Mouse (Mus musculus): ENCODE data around the gene Gm2956. TPM values are rescaled to one million over a fixed set of nuclear protein-coding genes. Genes with fewer than 3 reads are reported as not detected.
"Not testable (repeated sequence)": the region's sequence is repeated elsewhere in the genome, so short reads cannot be mapped to it uniquely, and the experiment has no call there.

The Gm2956 gene
- total RNA-seq (2021) = not detected
- long read RNA-seq, experiment 1, partial matches to known transcripts = 0 of 1 reads
- long read RNA-seq, experiment 1, other reads (novel, unspliced or antisense) = 1 of 1 reads
- long read RNA-seq, experiment 2 = 0 reads

DNA sequence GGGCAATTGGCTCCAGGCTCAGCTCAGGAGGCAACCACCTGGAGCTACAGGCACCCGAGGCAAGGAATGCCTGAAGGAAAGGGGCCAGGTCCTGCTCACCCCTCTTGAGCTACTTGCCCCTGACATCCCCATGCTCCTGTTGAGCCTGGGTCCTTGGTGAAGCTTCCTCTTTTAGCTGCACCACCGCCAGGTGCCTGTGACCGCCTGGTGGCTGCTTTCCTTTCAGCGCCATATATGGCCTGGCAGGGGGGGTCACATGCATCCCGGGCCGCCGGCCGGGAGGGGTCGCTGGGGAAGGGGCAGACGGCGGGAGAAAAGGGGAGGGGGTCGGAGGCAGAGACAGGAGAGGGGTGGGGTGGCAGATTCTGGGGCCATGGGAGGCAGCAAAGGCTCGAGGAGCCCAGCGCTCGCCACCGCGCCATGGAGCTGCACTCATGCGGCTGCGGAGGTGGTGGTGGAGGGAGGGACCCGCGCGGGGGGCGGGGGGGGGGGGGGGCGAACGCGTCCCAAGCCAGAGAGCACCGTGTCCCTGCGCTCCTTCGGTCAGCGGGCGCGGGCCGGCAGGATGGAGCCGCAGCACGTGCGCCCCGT lies at the start of gene Gm2956:
Gene Gm2956, plus strand, starts transcription at position 541 of the 591 bp plus-strand sequence.
- not testable (repeated sequence) for DNase-seq

DNA sequence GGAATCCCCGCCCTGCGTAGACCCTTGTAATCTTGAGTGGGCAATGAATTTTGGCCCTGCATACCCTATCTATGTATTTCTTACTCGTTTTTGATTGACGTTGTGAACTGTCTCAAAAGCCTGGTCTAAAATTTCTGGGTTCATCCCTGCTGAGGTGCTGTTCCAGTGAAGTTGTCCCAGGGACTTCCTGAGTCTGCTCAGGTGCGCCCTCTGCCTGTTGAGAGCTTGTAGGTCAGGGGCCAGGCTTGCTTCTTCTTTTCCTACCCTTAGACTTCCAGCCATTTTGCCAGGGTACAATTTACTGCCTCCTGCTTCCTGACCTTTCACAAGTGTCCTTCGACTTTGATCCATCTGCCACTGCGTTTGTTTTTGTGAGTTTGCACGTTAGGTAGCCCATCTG lies 979 bp downstream of the Gm2956 start:
- not testable (repeated sequence) for DNase-seq

DNA sequence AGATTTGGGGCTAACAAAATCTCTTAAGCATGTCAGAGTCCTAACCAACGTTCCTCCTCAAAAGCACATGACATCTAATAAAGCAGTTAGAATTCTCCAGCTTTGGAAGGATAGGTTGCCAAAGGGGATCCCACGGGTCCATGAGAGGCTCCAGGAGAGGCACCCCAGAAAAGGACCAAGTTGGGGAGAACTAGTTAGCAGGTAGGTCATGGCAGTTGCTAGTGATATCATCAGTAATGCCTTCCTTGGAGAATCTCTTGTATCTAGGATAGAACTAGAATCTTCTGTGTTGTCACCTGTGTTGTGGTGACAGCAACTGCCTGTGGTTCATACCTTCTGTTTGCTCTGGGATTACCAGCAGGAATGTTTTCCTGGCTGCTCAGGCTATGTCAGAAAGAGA lies 62.4 kb downstream of the Gm2956 start, which contains the start of gene Gm10413:
Gene Gm10413, plus strand, starts transcription at position 301 of the 400 bp plus-strand sequence.
- DNase-seq = not testable (repeated sequence)

Other genes with a start within 250 kb of the Gm2956 start
- not detected for gene Gm10340, start 198.6 kb upstream of the Gm2956 start, total RNA-seq (2021)
- not detected for gene Gm5795, start 144.4 kb upstream of the Gm2956 start, total RNA-seq (2021)
- under 1 TPM; 0.49 to 0.63 TPM for gene D830030K20Rik, start 124.1 kb upstream of the Gm2956 start, total RNA-seq (2021)
- gene Gm10413, start 62.5 kb downstream of the Gm2956 start, total RNA-seq (2021) = not detected
- not detected for gene Gm10409, start 80.0 kb downstream of the Gm2956 start, total RNA-seq (2021)
- not detected for gene Gm3005, start 95.5 kb downstream of the Gm2956 start, total RNA-seq (2021)
- gene Gm10408, start 116.8 kb downstream of the Gm2956 start, total RNA-seq (2021) = not detected